Mouse (Mus musculus) midbrain, embryonic 11.5 days (tissue): Measurements from ENCODE around the gene Ugt1a7c. TPM values are rescaled to one million over a fixed set of nuclear protein-coding genes. Genes with fewer than 3 reads are reported as not detected.
"Not testable (repeated sequence)": the region's sequence is repeated elsewhere in the genome, so short reads cannot be mapped to it uniquely, and the experiment has no call there.

Source experiments
- ATAC-seq: fragments of 200-750 bp; cut with Nextera tagmentation; 2 replicates; pipeline ENCODE4 v1.8.0; 2017; ENCODE audit warnings: moderate TSS enrichment, moderate library complexity; ENCODE audit not compliant: low FRiP score
- DNase-seq: peaks from one replicate; pipeline ENCODE4 v3.0.0; 2015; ENCODE audit warnings: low spot score; ENCODE audit errors: missing footprints
- H3K27ac ChIP-seq: fragments of 300-500 bp; sonication (generic); 2 replicates; pipeline ENCODE4 v1.5.1; 2014; ENCODE audit warnings: low read depth, low read length
- H3K27me3 ChIP-seq: fragments of 300-500 bp; sonication (generic); 2 replicates; pipeline ENCODE4 v1.6.1; 2014; ENCODE audit warnings: mild to moderate bottlenecking, low read length, moderate library complexity, mixed read lengths; ENCODE audit not compliant: control insufficient read depth, insufficient read depth
- H3K36me3 ChIP-seq: fragments of 300-500 bp; sonication (generic); 2 replicates; pipeline ENCODE4 v1.6.1; 2014; ENCODE audit warnings: mild to moderate bottlenecking, low read length, moderate library complexity, mixed read lengths; ENCODE audit not compliant: control insufficient read depth, insufficient read depth
- H3K4me1 ChIP-seq: fragments of 300-500 bp; sonication (generic); 2 replicates; pipeline ENCODE4 v1.6.1; 2014; ENCODE audit warnings: low read length; ENCODE audit not compliant: control insufficient read depth, insufficient read depth
- H3K4me2 ChIP-seq: fragments of 300-500 bp; sonication (generic); 2 replicates; pipeline ENCODE4 v1.6.1; 2014; ENCODE audit warnings: mild to moderate bottlenecking, moderate library complexity
- H3K4me3 ChIP-seq: fragments of 300-500 bp; sonication (generic); 2 replicates; pipeline ENCODE4 v1.5.1; 2014; ENCODE audit warnings: low read depth, low read length
- H3K9ac ChIP-seq: fragments of 300-500 bp; sonication (generic); 2 replicates; pipeline ENCODE4 v1.6.1; 2014; ENCODE audit warnings: low read length
- H3K9me3 ChIP-seq: fragments of 300-500 bp; sonication (generic); 2 replicates; pipeline ENCODE4 v1.6.1; 2016; ENCODE audit warnings: low read length; ENCODE audit not compliant: control insufficient read depth
- WGBS: fragments of 180-500 bp; shearing (Covaris S2); extraction: QIAGEN DNeasy Blood & Tissue Kit; methylation state at CpG from one replicate; pipeline ENCODE4 v1.1.7; 2014; 5-methylcytosine and 5-hydroxymethylcytosine counted together
- polyA plus RNA-seq: library from polyadenylated mRNA; unstranded; fragments of >200 nt; fragmentation: Nextera tagmentation; extraction: Ambion mirVana; gene quantifications from 2 replicates; pipeline ENCODE4 v1.2.1, GENCODE M21; 2014

Gene Ugt1a7c
- polyA plus RNA-seq, 1 experiment from 2014 or later = 1.2 TPM

GRCm38 (mm10) chr1:88105656-88106055 lies 10.8 kb downstream of the Ugt1a7c start:
- ATAC-seq = no peak
- Histone ChIP-seq H3K9me3 (no peaks in the 10 kb centered on the region), H3K36me3 (no peaks in the 10 kb centered on the region), H3K9ac (no peak overlapping the region), H3K4me2 (no peak overlapping the region), H3K4me1 (no peaks in the 10 kb centered on the region), H3K27ac (no peak overlapping the region), H3K4me3 (no peak overlapping the region), H3K27me3 (no peaks in the 10 kb centered on the region)
- DNase-seq = no peak
- WGBS = 66% methylated on average over 2 of the region's 2 CpGs

GRCm38 (mm10) chr1:88109027-88109557 lies 14.2 kb downstream of the Ugt1a7c start:
- not testable (repeated sequence) for H3K4me1 ChIP-seq, H3K9ac ChIP-seq, H3K27me3 ChIP-seq, H3K27ac ChIP-seq, DNase-seq, H3K4me2 ChIP-seq, ATAC-seq, H3K9me3 ChIP-seq, H3K36me3 ChIP-seq, H3K4me3 ChIP-seq
- WGBS = 85% methylated on average over 2 of the region's 2 CpGs

GRCm38 (mm10) chr1:88109604-88110003 lies 14.7 kb downstream of the Ugt1a7c start:
- not testable (repeated sequence) for H3K27me3 ChIP-seq, H3K9me3 ChIP-seq, H3K9ac ChIP-seq, H3K36me3 ChIP-seq, H3K4me2 ChIP-seq, H3K4me3 ChIP-seq, DNase-seq, ATAC-seq, H3K4me1 ChIP-seq, H3K27ac ChIP-seq
- WGBS = 88% methylated on average over 2 of the region's 2 CpGs

GRCm38 (mm10) chr1:88112769-88113168 lies 17.9 kb downstream of the Ugt1a7c start:
- not testable (repeated sequence) for H3K36me3 ChIP-seq, H3K4me3 ChIP-seq, H3K4me1 ChIP-seq, ATAC-seq, H3K9me3 ChIP-seq, H3K9ac ChIP-seq, H3K4me2 ChIP-seq, H3K27me3 ChIP-seq, DNase-seq, H3K27ac ChIP-seq
- WGBS = 93% methylated on average over 6 of the region's 6 CpGs

- H3K4me1 ChIP-seq, H3K27me3 ChIP-seq, H3K36me3 ChIP-seq, H3K27ac ChIP-seq, H3K4me2 ChIP-seq, H3K9ac ChIP-seq, ATAC-seq, H3K9me3 ChIP-seq, H3K4me3 ChIP-seq, DNase-seq: not testable (repeated sequence)
- WGBS = 9% methylated on average over 4 of the region's 4 CpGs
Measured at GRCm38 (mm10) chr1:88120550-88120949, 25.7 kb downstream of the Ugt1a7c start.

- H3K27me3 ChIP-seq, ATAC-seq, H3K4me2 ChIP-seq, DNase-seq, H3K4me3 ChIP-seq, H3K36me3 ChIP-seq, H3K4me1 ChIP-seq, H3K9ac ChIP-seq, H3K27ac ChIP-seq, H3K9me3 ChIP-seq: not testable (repeated sequence)
- WGBS = no CpG with 5 or more reads among the region's 1 CpGs
Measured at GRCm38 (mm10) chr1:88121521-88121920, 26.7 kb downstream of the Ugt1a7c start.

- not testable (repeated sequence) for H3K4me1 ChIP-seq, ATAC-seq, H3K4me2 ChIP-seq, H3K4me3 ChIP-seq, H3K9me3 ChIP-seq, H3K27ac ChIP-seq, H3K36me3 ChIP-seq, H3K9ac ChIP-seq, H3K27me3 ChIP-seq, DNase-seq
- WGBS = 84% methylated on average over 4 of the region's 4 CpGs
Measured at GRCm38 (mm10) chr1:88125827-88126360, 31.0 kb downstream of the Ugt1a7c start.

GRCm38 (mm10) chr1:88129091-88129490 lies 34.2 kb downstream of the Ugt1a7c start:
- WGBS = 93% methylated on average over 2 of the region's 2 CpGs

GRCm38 (mm10) chr1:88130223-88130622 lies 35.4 kb downstream of the Ugt1a7c start:
- H3K36me3 ChIP-seq, H3K27me3 ChIP-seq, H3K4me2 ChIP-seq, DNase-seq, H3K4me3 ChIP-seq, H3K9me3 ChIP-seq, H3K27ac ChIP-seq, ATAC-seq, H3K4me1 ChIP-seq, H3K9ac ChIP-seq: not testable (repeated sequence)
- WGBS = 84% methylated on average over 1 of the region's 1 CpGs

More at GRCm38 (mm10) chr1:88129091-88129490, 34.2 kb downstream of the Ugt1a7c start:
- not testable (repeated sequence) for ATAC-seq, H3K4me1 ChIP-seq, H3K9ac ChIP-seq, H3K36me3 ChIP-seq, H3K4me2 ChIP-seq, H3K27me3 ChIP-seq, H3K9me3 ChIP-seq, H3K27ac ChIP-seq, DNase-seq, H3K4me3 ChIP-seq
